ENCODE assay signal across 26 mouse cellular contexts in genomic region chr5:137823455-137824045, GRCm38 (mm10). TPM values are rescaled to one million over a fixed set of nuclear protein-coding genes. Genes with fewer than 3 reads are reported as not detected.
DNase-seq lines count a peak whose midpoint lies in the region; ATAC-seq and TF ChIP-seq lines count a peak whose summit lies in the region.
"Had no signal": no experiment of that assay in that cellular context is flagged by ENCODE, and none has a peak within 500 bp of the region (broad histone marks: within the 10 kb centered on the region; RNA-seq: fewer than 3 reads in every experiment).

No protein-coding gene starts in this region.

- H3K9me3 ChIP-seq in CH12.LX (replicated peaks; ENCODE audit: low read length), result no peaks in the 10 kb centered on the region
- no peaks in the 10 kb centered on the region for H3K9me3 ChIP-seq in forebrain, embryonic 12.5 days
- H3K9me3 ChIP-seq: embryonic facial prominence, embryonic 13.5 days; forebrain, embryonic 13.5 days; heart, embryonic 10.5 days; heart, embryonic 15.5 days; hindbrain, embryonic 13.5 days had no signal

- WGBS in small intestine, adult 2 months, result 86% methylated on average over 6 of the region's 6 CpGs
- 91% methylated on average over 6 of the region's 6 CpGs for WGBS in forebrain, embryonic 12.5 days

- no peak for DNase-seq in layer of hippocampus, adult 2 months (ENCODE audit: low spot score in 2 of 2)
- no peak for DNase-seq in layer of hippocampus, postnatal 25 days (ENCODE audit: extremely low spot score in 1 of 2, low spot score in 1 of 2)
- DNase-seq in CH12.LX (ENCODE audit: extremely low read depth), result no peak
- no peak for DNase-seq in adrenal gland, postnatal 25 days
- DNase-seq: adrenal gland, postnatal 14 days; cerebellum, adult 11 months; cerebellum, adult 8-10 months; cerebellum, postnatal 25 days; forebrain, postnatal 0 days; gastrocnemius, adult 2 months; gastrocnemius, postnatal 25 days; heart, adult 18-20 months; heart, postnatal 14 days had no signal

- TF ChIP-seq RAD21 in CH12.LX (IDR thresholded peaks at IDR 0.05; ENCODE audit: low read depth, low read length), result no peak

- no peak for TF ChIP-seq POLR2A in CH12.LX (IDR thresholded peaks at IDR 0.05; ENCODE audit: low read depth, low read length)
- no peak for TF ChIP-seq POLR2A in small intestine, adult 2 months (IDR thresholded peaks at IDR 0.05; ENCODE audit: low read depth, low read length)

- no peak overlapping the region for H3K4me2 ChIP-seq in CH12.LX (ENCODE audit: insufficient read depth, low read depth, poor library complexity, severe bottlenecking)
- H3K4me2 ChIP-seq in forebrain, embryonic 12.5 days, result no peak overlapping the region
- H3K4me2 ChIP-seq: embryonic facial prominence, embryonic 13.5 days; forebrain, embryonic 13.5 days; heart, embryonic 15.5 days; hindbrain, embryonic 13.5 days had no signal

- peaks cover 28 to 66% of the 10 kb centered on the region in 2 experiments for H3K4me1 ChIP-seq in CH12.LX (ENCODE audit: control insufficient read depth in 1 of 2, insufficient read depth in 2 of 2)
- H3K4me1 ChIP-seq in small intestine, adult 2 months (ENCODE audit: control insufficient read depth, insufficient read depth, insufficient read length, low read length), result no peaks in the 10 kb centered on the region
- H3K4me1 ChIP-seq in forebrain, embryonic 12.5 days, result no peaks in the 10 kb centered on the region
- H3K4me1 ChIP-seq: embryonic facial prominence, embryonic 13.5 days; forebrain, embryonic 13.5 days; heart, embryonic 10.5 days; heart, embryonic 15.5 days; hindbrain, embryonic 13.5 days had no signal

- H3K4me3 ChIP-seq in layer of hippocampus, adult 2 months, result no peak overlapping the region
- H3K4me3 ChIP-seq in CH12.LX (replicated peaks in 1 of 3; ENCODE audit: low read depth in 2 of 3, low read length in 2 of 3, poor library complexity in 1 of 3), result no peak overlapping the region
- H3K4me3 ChIP-seq in small intestine, adult 2 months (ENCODE audit: low read depth, low read length), result no peak overlapping the region
- no peak overlapping the region for H3K4me3 ChIP-seq in forebrain, embryonic 12.5 days (replicated peaks)
- H3K4me3 ChIP-seq: embryonic facial prominence, embryonic 13.5 days; forebrain, embryonic 13.5 days; gastrocnemius, adult 2 months; heart, embryonic 10.5 days; heart, embryonic 15.5 days; hindbrain, embryonic 13.5 days had no signal

- TF ChIP-seq CTCF in layer of hippocampus, adult 2 months (conservative IDR thresholded peaks at IDR 0.05), result no peak
- TF ChIP-seq CTCF in CH12.LX (conservative IDR thresholded peaks at IDR 0.05 in 1 of 2, IDR thresholded peaks at IDR 0.05 in 1 of 2; ENCODE audit: low read depth in 2 of 2, low read length in 2 of 2), result no peak
- TF ChIP-seq CTCF in small intestine, adult 2 months (IDR thresholded peaks at IDR 0.05; ENCODE audit: extremely low read depth, insufficient read length, insufficient replicate concordance, low read depth, low read length), result no peak

- H3K79me2 ChIP-seq in CH12.LX (replicated peaks; ENCODE audit: control insufficient read depth, extremely low read depth, insufficient read depth, poor library complexity, severe bottlenecking), result no peaks in the 10 kb centered on the region

- dilution Hi-C loops in CH12.LX (cut with MboI; ENCODE audit: extremely low pct_ligation_motif_present, extremely low pct_unique_long_range_greater_than_20kb, low sequenced_read_pairs), result no loop called here

- H3K27ac ChIP-seq in layer of hippocampus, adult 2 months, result 0 out of 2 replicates have a peak overlapping the region, but pooled peaks have one; percentile 14
- H3K27ac ChIP-seq in CH12.LX (ENCODE audit: insufficient read depth, low read depth), result peak overlapping the region; percentile 12; the same call in 1 of the 2 replicates
- H3K27ac ChIP-seq in small intestine, adult 2 months (ENCODE audit: insufficient read depth, low read depth, low read length), result peak overlapping the region; percentile 11; the same call in 1 of the 2 replicates
- no peak overlapping the region for H3K27ac ChIP-seq in forebrain, embryonic 12.5 days
- H3K27ac ChIP-seq: embryonic facial prominence, embryonic 13.5 days; forebrain, embryonic 13.5 days; gastrocnemius, adult 2 months; heart, embryonic 10.5 days; heart, embryonic 15.5 days; hindbrain, embryonic 13.5 days had no signal

- H3K36me3 ChIP-seq in CH12.LX (replicated peaks in 1 of 2; ENCODE audit: control insufficient read depth in 1 of 2, insufficient read depth in 1 of 2, low read length in 1 of 2), result no peaks in the 10 kb centered on the region
- H3K36me3 ChIP-seq in small intestine, adult 2 months (ENCODE audit: control insufficient read depth, insufficient read depth, low read length), result no peaks in the 10 kb centered on the region
- no peaks in the 10 kb centered on the region for H3K36me3 ChIP-seq in forebrain, embryonic 12.5 days (replicated peaks)
- H3K36me3 ChIP-seq: embryonic facial prominence, embryonic 13.5 days; heart, embryonic 10.5 days; heart, embryonic 15.5 days; hindbrain, embryonic 13.5 days had no signal

- 0 out of 2 replicates have a peak, but pooled peaks have one; percentile 4 for ATAC-seq in granulocyte monocyte progenitor cell, adult 5-6 weeks (replicated peaks; ENCODE audit: poor library complexity, severe bottlenecking)
- no peak for ATAC-seq in forebrain, embryonic 12.5 days (ENCODE audit: low FRiP score)
- ATAC-seq: activated CD4-positive, CD25-positive, alpha-beta regulatory T cell, adult 4 months; forebrain, embryonic 13.5 days; forebrain, postnatal 0 days; Patski had no signal

- no peaks in the 10 kb centered on the region for H3K27me3 ChIP-seq in CH12.LX (replicated peaks)
- no peaks in the 10 kb centered on the region for H3K27me3 ChIP-seq in small intestine, adult 2 months (ENCODE audit: control insufficient read depth, insufficient read depth, low read length)
- H3K27me3 ChIP-seq in forebrain, embryonic 12.5 days, result no peaks in the 10 kb centered on the region
- H3K27me3 ChIP-seq: embryonic facial prominence, embryonic 13.5 days; forebrain, embryonic 13.5 days; heart, embryonic 15.5 days; hindbrain, embryonic 13.5 days; Patski had no signal

- H3K9ac ChIP-seq in CH12.LX (ENCODE audit: insufficient read depth, low read depth), result no peak overlapping the region
- no peak overlapping the region for H3K9ac ChIP-seq in forebrain, embryonic 12.5 days
- H3K9ac ChIP-seq: embryonic facial prominence, embryonic 13.5 days; forebrain, embryonic 13.5 days; forebrain, postnatal 0 days; heart, embryonic 15.5 days; hindbrain, embryonic 13.5 days had no signal

- in situ Hi-C loops in CH12.LX (cut with MboI; ENCODE audit: low pct_ligation_motif_present, low pct_unique_long_range_greater_than_20kb, low sequenced_read_pairs), result no loop called here

- no peak for TF ChIP-seq EP300 in CH12.LX (IDR thresholded peaks at IDR 0.05; ENCODE audit: low read length)

RNA-seq across cellular contexts. Expression of gene Pilra, which starts 12.5 kb away (rescaled TPM):
- 1 to 10 TPM in 1 of 2 experiments, under 1 TPM in 1; 0.54 to 1.1 TPM for total RNA-seq in layer of hippocampus, adult 2 months (2021)
- under 1 TPM; 0.82 to 0.91 TPM for total RNA-seq in layer of hippocampus, postnatal 25 days (2021)
- total RNA-seq in CH12.LX (2012; rRNA removed), result 0.08 and 0.13 TPM in 2 replicates
- total RNA-seq in CH12.LX (2014; rRNA removed), result not detected in 2 replicates
- 0.42 and 0.66 TPM in 2 replicates for polyA plus RNA-seq in CH12.LX (2012; ENCODE audit: insufficient read length, low read depth)
- total RNA-seq in granulocyte monocyte progenitor cell, adult 5-6 weeks (2014; fragmentation: Nextera tagmentation), result 3.2 and 4.0 TPM in 2 replicates
- total RNA-seq in granulocyte monocyte progenitor cell, adult 5-6 weeks (2017), result 11.4 and 12.7 TPM in 2 replicates
- 4.3 and 5.0 TPM in 2 replicates for polyA plus RNA-seq in small intestine, adult 2 months (2012; rRNA removed)
- polyA plus RNA-seq in forebrain, embryonic 12.5 days (2016; fragmentation: Nextera tagmentation; extraction: Ambion mirVana), result 0.13 and 0.22 TPM in 2 replicates
- 0.67 and 2.8 TPM in 2 replicates for total RNA-seq in adrenal gland, postnatal 25 days (2021)
- polyA plus RNA-seq: activated CD4-positive, CD25-positive, alpha-beta regulatory T cell, adult 4 months had no signal

RNA-seq across cellular contexts. Expression of gene Pilrb1, which starts 34.4 kb away (rescaled TPM):
- not detected for total RNA-seq in layer of hippocampus, adult 2 months (2021)
- not detected for total RNA-seq in layer of hippocampus, postnatal 25 days (2021)
- total RNA-seq in CH12.LX (2012; rRNA removed) (not detected in 2 replicates), CH12.LX (2014; rRNA removed) (not detected in 2 replicates)
- polyA plus RNA-seq in CH12.LX (2012; ENCODE audit: insufficient read length, low read depth), result not detected in 2 replicates
- 3.5 and 12.1 TPM in 2 replicates for total RNA-seq in granulocyte monocyte progenitor cell, adult 5-6 weeks (2014; fragmentation: Nextera tagmentation)
- total RNA-seq in granulocyte monocyte progenitor cell, adult 5-6 weeks (2017), result 7.2 and 7.6 TPM in 2 replicates
- polyA plus RNA-seq in small intestine, adult 2 months (2012; rRNA removed), result 4.8 and 5.4 TPM in 2 replicates
- not detected in 2 replicates for polyA plus RNA-seq in forebrain, embryonic 12.5 days (2016; fragmentation: Nextera tagmentation; extraction: Ambion mirVana)
- total RNA-seq in adrenal gland, postnatal 25 days (2021), result 0.97 TPM in 1 of 2 replicates, not detected in the other
- total RNA-seq: forebrain, postnatal 0 days had no signal
- polyA plus RNA-seq: brain, embryonic 14.5 days; C2C12; cortical plate, adult 2 months; embryonic facial prominence, embryonic 13.5 days; forebrain, embryonic 13.5 days; forebrain, postnatal 0 days; hindbrain, embryonic 13.5 days; Patski had no signal

RNA-seq across cellular contexts. Expression of gene Zcwpw1, which starts 36.0 kb away (rescaled TPM):
- total RNA-seq in layer of hippocampus, adult 2 months (2021), result 1 to 10 TPM; 5.7 to 8.1 TPM
- 1 to 10 TPM; 6.1 to 6.2 TPM for total RNA-seq in layer of hippocampus, postnatal 25 days (2021)
- total RNA-seq in CH12.LX (2012; rRNA removed) (1.3 and 1.9 TPM in 2 replicates), CH12.LX (2014; rRNA removed) (2.3 and 3.0 TPM in 2 replicates)
- polyA plus RNA-seq in CH12.LX (2012; ENCODE audit: insufficient read length, low read depth), result 1.5 and 2.8 TPM in 2 replicates
- 1.0 and 2.6 TPM in 2 replicates for total RNA-seq in granulocyte monocyte progenitor cell, adult 5-6 weeks (2014; fragmentation: Nextera tagmentation)
- 12.7 and 13.0 TPM in 2 replicates for total RNA-seq in granulocyte monocyte progenitor cell, adult 5-6 weeks (2017)
- polyA plus RNA-seq in small intestine, adult 2 months (2012; rRNA removed), result 0.25 and 0.39 TPM in 2 replicates
- 14.6 and 15.2 TPM in 2 replicates for polyA plus RNA-seq in forebrain, embryonic 12.5 days (2016; fragmentation: Nextera tagmentation; extraction: Ambion mirVana)
- 3.6 and 5.2 TPM in 2 replicates for total RNA-seq in adrenal gland, postnatal 25 days (2021)

RNA-seq across cellular contexts. Expression of gene Mepce, which starts 36.1 kb away (rescaled TPM):
- total RNA-seq in layer of hippocampus, adult 2 months (2021), result 10 to 100 TPM; 43.6 to 49.2 TPM
- total RNA-seq in layer of hippocampus, postnatal 25 days (2021), result 10 to 100 TPM; 40.1 to 42.8 TPM
- total RNA-seq in CH12.LX (2012; rRNA removed) (32.7 and 38.5 TPM in 2 replicates), CH12.LX (2014; rRNA removed) (31.1 and 37.3 TPM in 2 replicates)
- polyA plus RNA-seq in CH12.LX (2012; ENCODE audit: insufficient read length, low read depth), result 42.4 and 43.7 TPM in 2 replicates
- 33.9 and 35.2 TPM in 2 replicates for total RNA-seq in granulocyte monocyte progenitor cell, adult 5-6 weeks (2014; fragmentation: Nextera tagmentation)
- 14.5 and 48.4 TPM in 2 replicates for total RNA-seq in granulocyte monocyte progenitor cell, adult 5-6 weeks (2017)
- 11.0 and 41.7 TPM in 2 replicates for polyA plus RNA-seq in small intestine, adult 2 months (2012; rRNA removed)
- polyA plus RNA-seq in forebrain, embryonic 12.5 days (2016; fragmentation: Nextera tagmentation; extraction: Ambion mirVana), result 13.4 and 15.4 TPM in 2 replicates
- 58.3 and 66.5 TPM in 2 replicates for total RNA-seq in adrenal gland, postnatal 25 days (2021)

RNA-seq across cellular contexts. Expression of gene Ppp1r35, which starts 44.9 kb away (rescaled TPM):
- total RNA-seq in layer of hippocampus, adult 2 months (2021), result 10 to 100 TPM; 19.8 to 25.4 TPM
- 10 to 100 TPM; 24.7 to 26.2 TPM for total RNA-seq in layer of hippocampus, postnatal 25 days (2021)
- total RNA-seq in CH12.LX (2012; rRNA removed), result 31.6 and 34.6 TPM in 2 replicates
- 11.8 and 17.3 TPM in 2 replicates for total RNA-seq in CH12.LX (2014; rRNA removed)
- 23.3 and 24.1 TPM in 2 replicates for polyA plus RNA-seq in CH12.LX (2012; ENCODE audit: insufficient read length, low read depth)
- total RNA-seq in granulocyte monocyte progenitor cell, adult 5-6 weeks (2014; fragmentation: Nextera tagmentation), result 29.4 and 36.7 TPM in 2 replicates
- total RNA-seq in granulocyte monocyte progenitor cell, adult 5-6 weeks (2017), result 22.9 and 24.1 TPM in 2 replicates
- polyA plus RNA-seq in small intestine, adult 2 months (2012; rRNA removed), result 40.0 and 75.4 TPM in 2 replicates
- polyA plus RNA-seq in forebrain, embryonic 12.5 days (2016; fragmentation: Nextera tagmentation; extraction: Ambion mirVana), result 55.7 and 60.1 TPM in 2 replicates
- total RNA-seq in adrenal gland, postnatal 25 days (2021), result 30.9 and 34.0 TPM in 2 replicates
